9 mouse cellular contexts compared by ENCODE assay signal in the genomic region with DNA sequence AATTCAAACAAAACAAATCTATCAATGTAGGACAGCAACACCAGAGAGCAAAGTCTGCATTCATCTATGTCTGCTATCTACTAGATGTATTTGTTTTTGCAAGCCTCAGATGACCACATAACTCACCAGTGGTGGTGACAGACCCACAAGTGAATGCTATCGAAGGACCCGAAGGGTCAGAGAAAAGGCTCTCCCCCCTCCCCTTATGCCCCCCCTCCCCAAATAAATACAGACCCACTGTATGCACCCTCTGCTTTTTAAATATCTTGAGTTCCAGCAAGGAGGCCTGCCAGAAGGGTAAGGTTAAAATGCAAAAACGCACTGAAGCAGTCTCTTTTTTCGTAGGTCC. TPM values are rescaled to one million over a fixed set of nuclear protein-coding genes. Genes with fewer than 3 reads are reported as not detected.
DNase-seq lines count a peak whose midpoint lies in the region; ATAC-seq and TF ChIP-seq lines count a peak whose summit lies in the region.
"Had no signal": no experiment of that assay in that cellular context is flagged by ENCODE, and none has a peak within 500 bp of the region (broad histone marks: within the 10 kb centered on the region; RNA-seq: fewer than 3 reads in every experiment).

No protein-coding gene starts in this region.

- no peaks in the 10 kb centered on the region for H3K36me3 ChIP-seq in heart, embryonic 12.5 days
- peaks cover under 1% of the 10 kb centered on the region; the same call in 1 of the 2 replicates for H3K36me3 ChIP-seq in hindbrain, embryonic 13.5 days
- H3K36me3 ChIP-seq in midbrain, embryonic 12.5 days, result peaks cover under 1% of the 10 kb centered on the region; the same call in 1 of the 2 replicates

- ATAC-seq in heart, embryonic 12.5 days (ENCODE audit: insufficient number of reproducible peaks, low FRiP score), result no peak
- no peak for ATAC-seq in hindbrain, embryonic 13.5 days (ENCODE audit: low FRiP score)
- no peak for ATAC-seq in midbrain, embryonic 12.5 days (ENCODE audit: low FRiP score, low read depth)

- peak overlapping the region; percentile 67 for H3K4me3 ChIP-seq in heart, embryonic 12.5 days
- peak overlapping the region; percentile 70 for H3K4me3 ChIP-seq in cortical plate, adult 2 months (ENCODE audit: insufficient read depth, low read length)
- H3K4me3 ChIP-seq in hindbrain, embryonic 13.5 days, result peak overlapping the region; percentile 69
- H3K4me3 ChIP-seq in midbrain, embryonic 12.5 days, result peak overlapping the region; percentile 58
- H3K4me3 ChIP-seq: megakaryocyte, embryonic 14.5 days had no signal

- no peak for TF ChIP-seq CTCF in cortical plate, adult 2 months (IDR thresholded peaks at IDR 0.05; ENCODE audit: extremely low read depth, insufficient read depth, low read length)

- no peaks in the 10 kb centered on the region for H3K27me3 ChIP-seq in heart, embryonic 12.5 days (replicated peaks)
- no peaks in the 10 kb centered on the region for H3K27me3 ChIP-seq in hindbrain, embryonic 13.5 days
- H3K27me3 ChIP-seq in midbrain, embryonic 12.5 days, result peaks cover 6% of the 10 kb centered on the region; the same call in 1 of the 2 replicates

- H3K27ac ChIP-seq in heart, embryonic 12.5 days (ENCODE audit: poor library complexity, severe bottlenecking), result no peak overlapping the region
- H3K27ac ChIP-seq in cortical plate, adult 2 months (ENCODE audit: insufficient read depth, low read length), result peak overlapping the region; percentile 92; the same call in 1 of the 2 replicates
- H3K27ac ChIP-seq in hindbrain, embryonic 13.5 days, result peak overlapping the region; percentile 92
- H3K27ac ChIP-seq in midbrain, embryonic 12.5 days (replicated peaks), result peak overlapping the region; percentile 89

- TF ChIP-seq POLR2A in cortical plate, adult 2 months (IDR thresholded peaks at IDR 0.05; ENCODE audit: extremely low read depth, insufficient read depth, low read length), result no peak

- DNase-seq in heart, postnatal 36 days, result no peak
- DNase-seq in frontal cortex, postnatal 14 days (ENCODE audit: low spot score in 2 of 2), result no peak
- no peak for DNase-seq in layer of hippocampus, postnatal 14 days (ENCODE audit: low spot score in 2 of 2)
- DNase-seq in left cerebral cortex, postnatal 36 days (ENCODE audit: low spot score in 2 of 2), result no peak

- peak overlapping the region; percentile 66; the same call in 1 of the 2 replicates for H3K9ac ChIP-seq in heart, embryonic 12.5 days
- H3K9ac ChIP-seq in hindbrain, embryonic 13.5 days, result peak overlapping the region; percentile 82
- peak overlapping the region; percentile 81 for H3K9ac ChIP-seq in midbrain, embryonic 12.5 days (replicated peaks)

- H3K4me1 ChIP-seq in heart, embryonic 12.5 days (replicated peaks), result peaks cover 22% of the 10 kb centered on the region
- H3K4me1 ChIP-seq in cortical plate, adult 2 months (ENCODE audit: control insufficient read depth, insufficient read depth, low read length), result no peaks in the 10 kb centered on the region; the same call in 1 of the 2 replicates
- peaks cover 61% of the 10 kb centered on the region for H3K4me1 ChIP-seq in hindbrain, embryonic 13.5 days (replicated peaks)
- H3K4me1 ChIP-seq in midbrain, embryonic 12.5 days, result peaks cover 48% of the 10 kb centered on the region

- intact Hi-C loops in heart, postnatal 36 days (cut with DNase I), result loop anchor here (5.0 to 10.0 kb wide), 7 partner anchors 135 to 1697 kb away; no protein-coding TSS in a partner anchor
- intact Hi-C loops in left cerebral cortex, postnatal 36 days (cut with DNase I), result loop anchor here (5.0 to 10.0 kb wide), 3 partner anchors 100 to 327 kb away; no protein-coding TSS in a partner anchor

- peak overlapping the region; percentile 94 for H3K4me2 ChIP-seq in heart, embryonic 12.5 days
- H3K4me2 ChIP-seq in hindbrain, embryonic 13.5 days, result peak overlapping the region; percentile 73
- H3K4me2 ChIP-seq in midbrain, embryonic 12.5 days (replicated peaks), result peak overlapping the region; percentile 91

- H3K9me3 ChIP-seq in heart, embryonic 12.5 days (replicated peaks), result no peaks in the 10 kb centered on the region
- no peaks in the 10 kb centered on the region for H3K9me3 ChIP-seq in hindbrain, embryonic 13.5 days
- H3K9me3 ChIP-seq in midbrain, embryonic 12.5 days, result no peaks in the 10 kb centered on the region

- WGBS in heart, embryonic 12.5 days, result 32% methylated on average over 4 of the region's 4 CpGs
- 5% methylated on average over 4 of the region's 4 CpGs for WGBS in hindbrain, embryonic 13.5 days
- WGBS in midbrain, embryonic 12.5 days, result 8% methylated on average over 4 of the region's 4 CpGs

RNA-seq across cellular contexts. Expression of a gene that starts 2.9 kb away (rescaled TPM):
- 6.2 and 6.9 TPM in 2 replicates for polyA plus RNA-seq in heart, embryonic 12.5 days (2016; fragmentation: Nextera tagmentation; extraction: Ambion mirVana)
- 10 to 100 TPM; 21.9 to 26.5 TPM for total RNA-seq in heart, postnatal 36 days (2021)
- 74.5 and 85.1 TPM in 2 replicates for polyA plus RNA-seq in cortical plate, adult 2 months (2012; rRNA removed)
- 37.3 and 39.1 TPM in 2 replicates for polyA plus RNA-seq in hindbrain, embryonic 13.5 days (2015; fragmentation: Nextera tagmentation; extraction: Ambion mirVana)
- polyA plus RNA-seq in midbrain, embryonic 12.5 days (2016; fragmentation: Nextera tagmentation; extraction: Ambion mirVana), result 32.9 and 39.4 TPM in 2 replicates
- total RNA-seq in layer of hippocampus, postnatal 14 days (2021), result 100 to 1,000 TPM; 348 to 361 TPM
- 100 to 1,000 TPM; 173 to 182 TPM for total RNA-seq in left cerebral cortex, postnatal 36 days (2021)
